Mouse (Mus musculus) embryonic facial prominence, embryonic 15.5 days (tissue): ENCODE data around the gene Cyp4b1. TPM values are rescaled to one million over a fixed set of nuclear protein-coding genes. Genes with fewer than 3 reads are reported as not detected.
"Not testable (repeated sequence)": the region's sequence is repeated elsewhere in the genome, so short reads cannot be mapped to it uniquely, and the experiment has no call there.

Experiments
- ATAC-seq: fragments of 200-750 bp; cut with Nextera tagmentation; 2 replicates; pipeline ENCODE4 v1.8.0; 2017; ENCODE audit warnings: low read depth, moderate TSS enrichment; ENCODE audit not compliant: insufficient number of reproducible peaks, low FRiP score, low TSS enrichment
- H3K27ac ChIP-seq: fragments of 300-500 bp; sonication (generic); replicated peaks from 2 replicates; pipeline ENCODE4 v1.5.1; 2015; ENCODE audit warnings: mild to moderate bottlenecking, inconsistent platforms
- H3K27me3 ChIP-seq: fragments of 300-500 bp; sonication (generic); 2 replicates; pipeline ENCODE4 v1.6.1; 2015; ENCODE audit warnings: inconsistent platforms
- H3K36me3 ChIP-seq: fragments of 300-500 bp; sonication (generic); 2 replicates; pipeline ENCODE4 v1.6.1; 2015; ENCODE audit warnings: mild to moderate bottlenecking, inconsistent platforms
- H3K4me1 ChIP-seq: fragments of 300-500 bp; sonication (generic); 2 replicates; pipeline ENCODE4 v1.6.1; 2015; ENCODE audit warnings: inconsistent platforms
- H3K4me2 ChIP-seq: fragments of 300-500 bp; sonication (generic); replicated peaks from 2 replicates; pipeline ENCODE4 v1.6.1; 2015; ENCODE audit warnings: mild to moderate bottlenecking, inconsistent platforms
- H3K4me3 ChIP-seq: fragments of 300-500 bp; sonication (generic); replicated peaks from 2 replicates; pipeline ENCODE4 v1.5.1; 2015; ENCODE audit warnings: mild to moderate bottlenecking, inconsistent platforms
- H3K9ac ChIP-seq: fragments of 300-500 bp; sonication (generic); 2 replicates; pipeline ENCODE4 v1.6.1; 2015; ENCODE audit warnings: inconsistent platforms
- H3K9me3 ChIP-seq: fragments of 300-500 bp; sonication (generic); replicated peaks from 2 replicates; pipeline ENCODE4 v1.6.1; 2016; ENCODE audit warnings: inconsistent platforms
- WGBS: fragments of 180-500 bp; shearing (Covaris S2); methylation state at CpG from one replicate; pipeline ENCODE4 v1.1.7; 2015; 5-methylcytosine and 5-hydroxymethylcytosine counted together
- polyA plus RNA-seq: library from polyadenylated mRNA; unstranded; fragments of >200 nt; fragmentation: Nextera tagmentation; extraction: Ambion mirVana; gene quantifications from 2 replicates; pipeline ENCODE4 v1.2.1, GENCODE M21; 2015

The Cyp4b1 gene
- polyA plus RNA-seq, 1 experiment from 2014 or later: 4.3 TPM

GRCm38 (mm10) chr4:115642967-115643754, 4.4 kb downstream of the Cyp4b1 start:
- Histone ChIP-seq H3K4me1 (peaks cover 4% of the 10 kb centered on the region; the same call in 1 of the 2 replicates), H3K27ac (no peak overlapping the region), H3K9me3 (no peaks in the 10 kb centered on the region), H3K27me3 (no peaks in the 10 kb centered on the region), H3K4me2 (no peak overlapping the region), H3K4me3 (no peak overlapping the region), H3K9ac (no peak overlapping the region), H3K36me3 (no peaks in the 10 kb centered on the region)
- ATAC-seq: no peak
- 48% methylated on average over 5 of the region's 5 CpGs for WGBS

- not testable (repeated sequence) for H3K4me1 ChIP-seq, H3K27me3 ChIP-seq, H3K9me3 ChIP-seq, H3K9ac ChIP-seq, H3K27ac ChIP-seq, ATAC-seq, H3K36me3 ChIP-seq, H3K4me2 ChIP-seq, H3K4me3 ChIP-seq
- WGBS: 94% methylated on average over 3 of the region's 3 CpGs
Measured at GRCm38 (mm10) chr4:115625560-115625959, 22.0 kb downstream of the Cyp4b1 start.

- no peak overlapping the region for H3K9ac ChIP-seq
- no peak overlapping the region for H3K4me2 ChIP-seq
- H3K27me3 ChIP-seq: no peaks in the 10 kb centered on the region
- no peaks in the 10 kb centered on the region for H3K4me1 ChIP-seq
- no peaks in the 10 kb centered on the region for H3K9me3 ChIP-seq
- no peak overlapping the region for H3K27ac ChIP-seq
- H3K36me3 ChIP-seq: no peaks in the 10 kb centered on the region
- no peak overlapping the region for H3K4me3 ChIP-seq
- ATAC-seq: no peak
Measured at GRCm38 (mm10) chr4:115614005-115614404, 33.5 kb downstream of the Cyp4b1 start.

- not testable (repeated sequence) for H3K9ac ChIP-seq, H3K27ac ChIP-seq, H3K36me3 ChIP-seq, H3K9me3 ChIP-seq, H3K4me3 ChIP-seq, H3K4me1 ChIP-seq, H3K27me3 ChIP-seq, H3K4me2 ChIP-seq, ATAC-seq
- WGBS: 89% methylated on average over 8 of the region's 8 CpGs
Measured at GRCm38 (mm10) chr4:115600611-115601010, 46.9 kb downstream of the Cyp4b1 start, which contains the start of gene Cyp4a32. Gene Cyp4a32, plus strand, starts transcription at chr4:115600969.

GRCm38 (mm10) chr4:115596824-115597336, 50.6 kb downstream of the Cyp4b1 start:
- Histone ChIP-seq H3K36me3 (no peaks in the 10 kb centered on the region), H3K27me3 (no peaks in the 10 kb centered on the region), H3K4me2 (no peak overlapping the region), H3K27ac (no peak overlapping the region), H3K4me1 (no peaks in the 10 kb centered on the region), H3K9me3 (no peaks in the 10 kb centered on the region), H3K4me3 (no peak overlapping the region), H3K9ac (no peak overlapping the region)
- ATAC-seq: no peak
- WGBS: 86% methylated on average over 2 of the region's 2 CpGs

GRCm38 (mm10) chr4:115596357-115596756, 51.2 kb downstream of the Cyp4b1 start:
- no peak overlapping the region for H3K27ac ChIP-seq
- WGBS: 91% methylated on average over 1 of the region's 1 CpGs
- no peaks in the 10 kb centered on the region for H3K27me3 ChIP-seq
- no peak for ATAC-seq
- no peak overlapping the region for H3K9ac ChIP-seq
- H3K36me3 ChIP-seq: no peaks in the 10 kb centered on the region
- no peaks in the 10 kb centered on the region for H3K9me3 ChIP-seq
- H3K4me2 ChIP-seq: no peak overlapping the region
- H3K4me3 ChIP-seq: no peak overlapping the region
- no peaks in the 10 kb centered on the region for H3K4me1 ChIP-seq

- Histone ChIP-seq H3K4me1 (no peaks in the 10 kb centered on the region), H3K4me2 (no peak overlapping the region), H3K27ac (no peak overlapping the region), H3K9ac (no peak overlapping the region), H3K9me3 (no peaks in the 10 kb centered on the region), H3K4me3 (no peak overlapping the region), H3K27me3 (no peaks in the 10 kb centered on the region), H3K36me3 (no peaks in the 10 kb centered on the region)
- no peak for ATAC-seq
Measured at GRCm38 (mm10) chr4:115583036-115583435, 64.5 kb downstream of the Cyp4b1 start.

- H3K27me3 ChIP-seq: no peaks in the 10 kb centered on the region
- no peak overlapping the region for H3K9ac ChIP-seq
- no peaks in the 10 kb centered on the region for H3K9me3 ChIP-seq
- no peak overlapping the region for H3K4me3 ChIP-seq
- no peaks in the 10 kb centered on the region for H3K36me3 ChIP-seq
- ATAC-seq: no peak
- H3K27ac ChIP-seq: no peak overlapping the region
- WGBS: 75% methylated on average over 2 of the region's 2 CpGs
- no peak overlapping the region for H3K4me2 ChIP-seq
- H3K4me1 ChIP-seq: no peaks in the 10 kb centered on the region
Measured at GRCm38 (mm10) chr4:115575776-115576175, 71.7 kb downstream of the Cyp4b1 start.

GRCm38 (mm10) chr4:115575255-115575654, 72.3 kb downstream of the Cyp4b1 start:
- H3K9ac ChIP-seq: no peak overlapping the region
- H3K27ac ChIP-seq: no peak overlapping the region
- no peaks in the 10 kb centered on the region for H3K36me3 ChIP-seq
- no peak overlapping the region for H3K4me3 ChIP-seq
- WGBS: 79% methylated on average over 3 of the region's 3 CpGs
- H3K4me2 ChIP-seq: no peak overlapping the region
- H3K27me3 ChIP-seq: no peaks in the 10 kb centered on the region
- no peaks in the 10 kb centered on the region for H3K4me1 ChIP-seq
- H3K9me3 ChIP-seq: no peaks in the 10 kb centered on the region
- ATAC-seq: no peak

Other genes with a start within 250 kb of the Cyp4b1 start
- 2.3 and 5.3 TPM in 2 replicates for gene Cyp4a12b, start 236.1 kb downstream of the Cyp4b1 start, polyA plus RNA-seq
- not detected in 2 replicates for gene Cyp4a30b, start 195.1 kb downstream of the Cyp4b1 start, polyA plus RNA-seq
- not detected in 2 replicates for gene Cyp4a14, start 151.6 kb downstream of the Cyp4b1 start, polyA plus RNA-seq
- gene Cyp4a10, start 129.5 kb downstream of the Cyp4b1 start, polyA plus RNA-seq: not detected in 2 replicates
- not detected in 2 replicates for gene Cyp4a31, start 84.1 kb downstream of the Cyp4b1 start, polyA plus RNA-seq
- not detected in 2 replicates for gene Cyp4a32, start 46.8 kb downstream of the Cyp4b1 start, polyA plus RNA-seq
- 41.1 and 45.7 TPM in 2 replicates for gene Efcab14, start 90.0 kb upstream of the Cyp4b1 start, polyA plus RNA-seq
- 0.35 TPM in 2 replicates for gene Tex38, start 133.3 kb upstream of the Cyp4b1 start, polyA plus RNA-seq
- 49.6 and 51.1 TPM in 2 replicates for gene Atpaf1, start 137.1 kb upstream of the Cyp4b1 start, polyA plus RNA-seq
- gene Mob3c, start 180.4 kb upstream of the Cyp4b1 start, polyA plus RNA-seq: 14.5 and 15.5 TPM in 2 replicates
- 33.1 and 33.2 TPM in 2 replicates for gene Mknk1, start 191.5 kb upstream of the Cyp4b1 start, polyA plus RNA-seq
- gene Kncn, start 236.7 kb upstream of the Cyp4b1 start, polyA plus RNA-seq: not detected in 2 replicates
- gene 6430628N08Rik, start 242.9 kb upstream of the Cyp4b1 start, polyA plus RNA-seq: 0.23 TPM in 1 of 2 replicates, not detected in the other